Mouse (Mus musculus): ENCODE measurements around the gene Gas7.

Gas7 gene

DNA sequence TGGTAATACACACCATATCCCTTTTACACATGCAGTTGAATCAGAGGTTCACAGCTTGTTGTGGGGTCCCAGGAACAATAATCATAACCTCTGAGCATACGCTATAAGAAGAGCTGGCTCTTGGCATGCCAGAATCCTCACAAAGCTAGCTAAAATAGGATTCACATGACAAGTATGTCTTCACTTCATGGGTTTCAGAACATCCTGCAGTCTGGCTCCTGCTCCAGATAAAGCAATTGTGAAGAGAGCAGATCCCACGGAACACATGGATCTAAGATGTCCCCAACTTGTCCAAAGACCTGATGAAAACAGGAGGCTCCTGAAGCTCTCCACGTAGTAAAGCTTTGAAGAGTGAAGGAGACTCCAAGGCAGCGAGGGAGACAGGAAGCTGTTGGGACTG, 260.1 kb downstream of the Gas7 start:
- DNase-seq (ENCODE audit: low read depth, low spot score), result no peak

DNA sequence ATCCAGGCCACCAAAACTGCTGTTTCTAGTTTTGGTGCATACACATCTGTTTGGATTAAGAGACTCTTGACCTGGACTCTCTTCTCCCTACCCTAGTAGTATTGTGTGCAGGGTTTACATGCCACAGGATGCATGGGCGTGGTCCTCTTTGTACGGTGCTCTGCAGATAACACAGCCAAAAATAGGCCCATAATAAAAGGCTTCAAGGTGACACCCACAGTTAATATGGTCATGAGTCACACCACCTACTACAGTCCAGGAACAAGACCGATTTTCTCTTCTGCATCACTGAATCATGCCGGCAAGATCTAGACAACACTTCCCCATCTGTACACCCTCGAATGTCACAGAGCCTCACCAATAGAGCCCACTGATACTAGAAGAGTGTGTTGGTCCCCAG, 266.2 kb downstream of the Gas7 start:
- DNase-seq (ENCODE audit: low read depth, low spot score), result no peak

DNA sequence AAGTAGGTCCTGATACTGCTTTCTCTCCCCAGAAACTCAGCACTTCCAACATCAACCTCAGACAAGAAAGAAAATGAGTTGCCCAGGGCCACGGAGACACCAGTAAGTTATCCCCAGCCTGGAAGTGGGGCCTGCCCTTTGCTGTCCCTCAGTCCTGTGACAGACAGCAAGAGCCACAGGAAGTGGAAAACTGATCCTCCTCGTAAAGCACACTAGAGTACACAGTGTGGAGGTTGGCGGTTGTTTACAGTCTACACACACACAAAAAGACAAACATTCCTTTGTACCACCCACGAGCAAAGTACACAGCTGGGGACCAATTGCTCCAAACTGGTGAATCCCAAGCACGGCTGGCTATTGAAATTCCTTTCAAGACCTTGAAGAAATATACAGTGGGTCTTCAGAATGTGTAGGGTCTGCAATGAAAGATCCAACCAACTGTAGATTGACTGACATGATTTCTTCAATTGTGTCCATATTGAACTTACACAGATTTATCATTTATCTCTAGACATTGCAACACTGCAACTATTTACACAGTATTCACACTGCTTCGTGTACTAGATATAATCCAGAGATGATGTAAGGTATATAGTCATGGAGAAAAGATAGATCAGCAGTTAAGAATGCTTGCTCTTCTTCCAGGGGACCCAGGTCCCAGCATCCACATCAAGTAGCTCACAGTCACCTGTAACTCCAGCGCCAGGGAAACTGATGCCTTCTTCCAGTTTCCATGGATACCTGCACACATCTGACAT, 267.3 kb downstream of the Gas7 start:
- DNase-seq (ENCODE audit: low read depth, low spot score), result no peak

DNA sequence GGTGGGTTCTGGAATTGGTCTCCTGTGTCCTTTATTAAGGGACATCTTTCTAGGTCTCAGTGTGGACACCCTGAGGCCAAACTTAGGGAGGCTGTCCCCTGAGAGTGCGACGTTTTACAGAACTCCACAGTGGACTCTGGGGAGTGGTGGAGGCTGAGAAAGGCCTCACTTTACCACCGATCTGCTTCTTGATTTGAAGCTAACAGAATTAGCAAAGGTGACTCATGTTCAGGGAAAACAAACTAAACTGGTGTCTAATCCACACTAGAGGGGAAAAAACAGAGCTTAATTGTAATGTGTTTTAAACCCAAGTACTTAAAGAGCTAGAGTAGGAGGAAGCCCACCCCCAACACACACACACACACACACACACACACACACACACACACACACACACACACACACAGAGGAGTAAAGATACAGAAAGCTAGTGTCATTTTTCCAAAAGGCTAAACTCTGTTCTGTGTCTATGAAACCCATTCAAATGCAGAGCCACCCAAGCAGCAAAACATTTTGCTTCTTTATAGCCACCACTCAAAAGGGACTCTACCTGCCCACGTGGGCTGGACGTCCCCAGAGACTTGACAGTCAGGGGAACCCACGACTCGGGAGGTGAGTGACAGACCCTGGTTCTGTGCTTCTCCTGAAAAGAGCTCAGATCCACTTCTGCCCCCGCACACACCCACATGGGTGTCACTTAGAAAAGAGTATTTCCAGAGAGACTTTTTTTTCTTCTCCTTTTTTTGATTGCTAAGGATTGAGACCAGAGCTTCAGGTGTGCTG, 268.2 kb downstream of the Gas7 start:
- DNase-seq (ENCODE audit: low read depth, low spot score), result no peak

DNA sequence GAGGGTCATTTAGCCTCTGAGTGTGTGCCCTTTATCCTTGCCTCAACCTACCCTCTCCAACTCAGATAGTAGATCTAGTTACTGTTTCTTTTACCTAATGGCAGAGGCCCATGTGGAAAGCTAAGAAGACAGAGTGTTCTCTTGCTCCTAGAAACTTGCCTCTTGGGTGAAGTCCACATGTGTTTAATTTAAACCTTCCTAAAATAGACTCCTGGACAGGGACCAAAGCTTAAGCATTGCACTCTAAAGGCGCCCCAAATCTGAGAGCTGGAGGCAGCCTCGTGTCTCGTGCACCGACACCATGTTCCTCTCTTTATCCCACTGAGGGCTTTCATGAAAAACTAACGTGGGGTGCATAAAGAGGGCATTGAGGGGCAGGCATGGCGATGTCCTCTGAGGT, 271.9 kb downstream of the Gas7 start:
- DNase-seq (ENCODE audit: low read depth, low spot score), result no peak

DNA sequence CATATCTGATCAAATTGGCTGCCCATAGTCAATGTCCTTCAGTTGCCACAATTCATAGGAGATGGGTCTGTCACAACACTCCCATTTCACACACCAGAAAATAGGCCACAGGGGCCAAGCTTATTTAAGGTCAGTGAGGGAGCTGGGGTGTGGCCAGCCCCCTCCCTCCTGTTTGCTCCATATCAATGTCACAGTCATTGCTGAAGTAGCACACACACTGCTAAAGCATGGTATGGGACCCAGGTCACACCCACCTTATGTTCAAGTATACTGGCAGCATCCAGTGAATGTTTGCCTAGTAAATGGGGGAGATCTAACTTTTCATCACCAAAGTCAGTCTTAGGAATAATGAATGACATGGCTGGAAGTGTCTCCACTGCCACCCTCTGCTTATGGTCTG, 273.5 kb downstream of the Gas7 start:
- no peak for DNase-seq (ENCODE audit: low read depth, low spot score)

DNA sequence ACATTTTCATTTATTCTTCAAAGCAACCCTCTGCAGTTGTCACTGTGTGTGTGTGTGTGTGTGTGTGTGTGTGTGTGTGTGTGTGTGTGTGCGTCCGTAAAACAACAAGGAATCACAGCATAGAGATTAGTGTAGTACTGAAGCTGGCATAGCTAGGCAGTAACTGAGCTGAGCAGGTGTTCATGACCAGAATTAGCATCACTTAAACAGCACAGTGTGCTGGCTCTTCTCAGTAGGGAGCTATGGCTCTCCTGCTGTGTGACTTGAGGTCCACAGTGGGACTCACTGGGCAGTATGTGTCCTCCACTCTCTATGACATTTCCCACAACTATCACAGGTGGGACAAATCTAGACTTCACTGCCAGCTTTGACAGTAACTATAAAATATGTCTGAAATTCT, 275.8 kb downstream of the Gas7 start:
- no peak for DNase-seq (ENCODE audit: low read depth, low spot score)

DNA sequence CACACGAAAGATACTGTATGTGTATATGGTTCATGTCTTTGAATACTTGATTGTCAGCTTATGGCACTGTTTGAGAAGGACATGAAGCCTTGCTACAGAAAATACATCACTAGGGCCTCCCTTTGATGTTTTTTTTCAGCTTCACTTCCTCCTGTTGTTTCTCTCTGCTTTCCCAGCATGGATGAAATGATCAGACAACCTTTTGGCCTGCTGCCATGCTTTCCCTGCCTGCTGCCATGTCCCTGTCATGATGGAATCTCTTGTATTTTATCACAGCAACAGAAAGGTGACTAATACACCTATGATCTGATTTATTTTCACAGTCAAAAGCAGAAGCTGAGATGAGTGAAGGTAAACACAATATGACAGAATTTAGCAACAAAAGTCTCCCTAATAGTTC, 278.5 kb downstream of the Gas7 start:
- no peak for DNase-seq (ENCODE audit: low read depth, low spot score)

DNA sequence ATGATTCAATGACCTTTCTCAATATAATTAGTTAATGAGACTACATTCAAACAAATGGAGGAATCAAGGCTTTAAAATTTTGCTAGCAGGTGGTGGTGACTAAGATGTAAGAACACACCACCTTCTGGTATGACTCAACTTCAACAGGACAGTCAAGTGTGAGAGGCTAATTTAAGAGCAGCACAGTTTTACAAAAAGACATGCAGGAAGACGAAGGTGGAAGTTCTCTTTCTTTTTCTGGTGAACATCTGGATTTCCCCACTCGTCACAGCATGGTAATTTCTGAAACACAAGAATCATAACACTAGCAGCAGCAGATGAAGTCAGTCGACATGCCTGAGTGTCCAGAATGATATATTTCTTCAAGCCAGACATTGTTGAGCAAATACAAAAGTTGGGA, 279.4 kb downstream of the Gas7 start:
- DNase-seq (ENCODE audit: low read depth, low spot score), result no peak

DNA sequence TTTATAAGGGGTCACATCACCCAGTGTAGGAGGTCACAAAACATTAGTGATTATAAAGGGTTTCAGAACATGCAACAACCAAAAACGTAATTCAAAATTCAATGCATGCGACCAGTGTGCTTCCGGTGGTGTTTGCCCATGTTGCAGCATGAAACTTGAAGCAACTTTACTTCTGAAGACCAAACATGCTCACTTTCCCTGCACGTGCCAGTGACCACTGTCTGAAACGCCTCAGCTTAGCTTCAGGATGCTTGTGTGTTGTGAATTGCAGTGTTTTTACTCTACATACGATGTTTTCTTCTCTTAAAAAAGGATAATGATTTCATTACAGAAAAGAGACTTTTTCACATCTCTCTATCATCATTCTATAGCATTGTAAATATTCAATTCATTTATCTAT, 283.1 kb downstream of the Gas7 start:
- DNase-seq (ENCODE audit: low read depth, low spot score), result no peak
